Mouse (Mus musculus) adrenal gland, postnatal 36 days (tissue): ENCODE results near the gene Myom3. TPM values are rescaled to one million over a fixed set of nuclear protein-coding genes. Genes with fewer than 3 reads are reported as not detected.
"Not testable (repeated sequence)": the region's sequence is repeated elsewhere in the genome, so short reads cannot be mapped to it uniquely, and the experiment has no call there.

ENCODE experiments used
- DNase-seq, 2 experiments: peaks; one replicate each; pipeline ENCODE4 v3.0.0; 2021; ENCODE audit warnings: mixed read lengths in 1 of 2
- long read RNA-seq, 2 experiments: library from polyadenylated mRNA; stranded (forward); transcript quantifications; one replicate each; pipeline ENCODE4 v2.0.0; 2021; ENCODE audit warnings: borderline sequencing depth in 2 of 2
- total RNA-seq, 2 experiments: library from RNA; stranded (reverse); gene quantifications; 2 replicates each; pipeline ENCODE4 v1.2.3; 2021

The Myom3 gene
- total RNA-seq: under 1 TPM; 0.16 to 0.33 TPM
- long read RNA-seq, experiment 1, partial matches to known transcripts: 0 of 1 reads
- long read RNA-seq, experiment 1, other reads (novel, unspliced or antisense): 0 of 1 reads
- long read RNA-seq, experiment 2: 0 reads

GRCm38 (mm10) chr4:135759356-135759976 is at the start of gene Myom3:
Gene Myom3 (plus strand): TSS chr4:135759715.
- no peak for DNase-seq

DNA sequence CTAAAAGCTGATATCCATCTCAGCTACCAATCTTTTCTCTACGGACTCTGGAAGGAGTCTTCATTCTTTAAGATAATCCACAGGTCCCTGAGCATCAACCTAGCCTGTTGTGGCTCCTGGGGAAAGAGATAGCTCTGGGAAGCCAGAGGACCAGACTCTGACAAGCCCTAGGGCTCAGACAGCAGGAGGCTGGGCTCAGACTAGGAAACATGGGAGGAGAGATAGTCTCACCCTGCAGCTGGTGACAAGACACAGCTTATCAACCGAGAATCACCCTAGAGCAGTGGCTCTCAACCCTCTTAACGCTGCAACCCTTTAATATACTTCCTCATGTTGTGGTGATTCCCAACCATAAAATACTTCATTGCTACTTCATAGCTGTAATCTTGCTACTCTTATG is 49.1 kb upstream of the Myom3 start:
- no peak for DNase-seq

GRCm38 (mm10) chr4:135714776-135715175 is 44.7 kb upstream of the Myom3 start:
- DNase-seq: peak; percentile 51 to 57

DNA sequence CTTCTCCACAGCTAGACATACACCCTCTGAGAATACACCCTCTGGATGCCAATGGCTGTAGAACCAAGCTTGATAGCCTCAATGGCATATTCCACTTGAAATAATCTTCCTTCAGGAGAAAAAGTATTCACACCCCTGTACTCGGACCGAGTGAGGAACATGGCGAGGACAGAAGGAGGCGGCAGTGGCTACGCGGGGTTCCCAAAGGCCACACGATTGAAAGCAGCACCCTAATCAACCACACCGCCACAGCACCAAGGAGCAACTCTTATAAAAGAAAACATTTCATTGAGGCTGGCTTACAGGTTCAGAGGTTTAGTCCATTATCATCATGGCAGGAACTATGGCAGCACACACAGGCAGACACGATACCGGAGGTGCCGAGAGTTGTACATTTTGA is 43.1 kb upstream of the Myom3 start:
- not testable (repeated sequence) for DNase-seq

- no peak for DNase-seq
Measured at GRCm38 (mm10) chr4:135722540-135723290, 36.8 kb upstream of the Myom3 start.

DNA sequence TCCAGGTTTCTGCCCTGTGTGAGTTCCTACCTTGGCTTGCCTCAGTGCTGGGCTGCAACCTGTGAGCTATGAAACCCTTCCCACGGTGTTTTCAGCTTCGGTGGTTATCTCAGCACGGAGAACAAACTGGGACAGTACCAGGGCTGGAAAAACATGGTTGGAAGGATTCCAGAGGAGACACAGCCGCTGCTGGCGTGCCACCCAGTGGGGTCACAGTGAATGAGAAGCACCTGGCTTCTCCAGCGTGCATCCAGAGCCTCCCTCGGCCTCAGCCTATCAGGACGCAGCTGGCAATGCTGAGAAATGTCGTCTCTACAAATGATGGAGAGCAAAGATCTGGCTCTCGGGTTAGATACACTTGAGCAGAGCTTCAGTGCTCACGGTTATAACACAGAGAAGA is 33.1 kb upstream of the Myom3 start:
- no peak for DNase-seq

DNA sequence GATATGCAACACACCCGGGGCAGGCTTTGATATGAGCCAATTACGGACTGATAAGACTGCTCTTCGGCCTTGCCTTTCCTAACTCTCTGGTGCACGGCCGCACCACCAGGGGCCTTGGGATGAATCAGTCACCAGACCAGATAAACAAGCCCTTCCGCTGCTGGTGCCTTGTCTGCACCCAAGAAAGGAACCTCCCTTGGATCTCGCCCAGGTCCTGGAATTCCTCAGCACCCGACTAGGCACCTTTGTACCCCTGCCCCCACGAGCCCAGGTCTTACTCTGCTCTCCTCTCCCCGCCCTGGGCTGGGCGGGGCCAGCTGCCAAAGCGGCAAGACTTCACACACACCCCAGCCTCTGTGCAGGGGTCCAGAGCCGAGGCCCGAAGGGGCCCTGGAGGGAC is 31.7 kb upstream of the Myom3 start, which contains the start of gene Il22ra1:
Gene Il22ra1, plus strand, starts transcription at position 356 of the 400 bp plus-strand sequence.
- peak; percentile 71 to 76 for DNase-seq

DNA sequence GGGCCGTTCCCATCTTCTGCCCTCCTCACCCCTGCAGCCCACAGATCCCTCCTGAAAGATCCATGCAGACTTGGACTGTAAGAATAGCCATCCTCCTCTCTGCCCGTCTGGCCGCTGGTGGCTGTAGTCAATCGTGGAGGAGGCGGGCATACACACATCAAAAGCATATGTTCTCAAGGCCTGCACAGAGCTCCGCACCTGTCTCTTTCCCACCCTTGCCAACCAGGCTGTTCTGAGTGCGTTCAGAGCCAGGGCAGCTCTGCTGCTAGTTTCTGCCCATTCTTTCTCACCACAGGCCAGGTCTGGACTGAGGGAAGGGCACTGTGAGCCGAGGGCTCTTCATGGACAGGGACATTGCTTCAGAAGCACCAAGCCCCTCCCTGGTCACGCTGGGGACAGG is 29.3 kb upstream of the Myom3 start:
- no peak for DNase-seq

GRCm38 (mm10) chr4:135730951-135731350 is 28.6 kb upstream of the Myom3 start:
- DNase-seq: no peak

- DNase-seq: no peak
Measured at GRCm38 (mm10) chr4:135733901-135734300, 25.6 kb upstream of the Myom3 start.

GRCm38 (mm10) chr4:135736903-135737302 is 22.6 kb upstream of the Myom3 start:
- no peak for DNase-seq

DNA sequence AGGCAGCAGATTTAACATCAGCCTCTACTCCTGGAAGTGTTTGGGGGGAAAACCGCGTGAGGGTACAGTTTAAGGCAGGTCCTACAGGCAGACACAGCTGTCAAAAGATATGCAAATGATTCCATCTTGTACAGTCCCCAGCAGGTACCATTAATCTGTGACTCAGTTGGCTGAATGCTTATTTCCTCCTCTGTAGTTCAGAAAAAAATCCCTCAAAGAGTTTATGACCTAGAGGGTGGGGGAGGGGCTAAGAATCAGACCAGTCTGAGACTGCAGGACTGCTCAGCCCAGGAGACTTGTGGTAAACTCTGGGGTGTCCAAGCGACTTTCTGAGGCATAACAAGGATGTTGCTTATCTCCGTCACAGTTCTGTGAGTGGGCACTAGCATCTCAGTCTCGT is 21.3 kb upstream of the Myom3 start:
- no peak for DNase-seq

DNA sequence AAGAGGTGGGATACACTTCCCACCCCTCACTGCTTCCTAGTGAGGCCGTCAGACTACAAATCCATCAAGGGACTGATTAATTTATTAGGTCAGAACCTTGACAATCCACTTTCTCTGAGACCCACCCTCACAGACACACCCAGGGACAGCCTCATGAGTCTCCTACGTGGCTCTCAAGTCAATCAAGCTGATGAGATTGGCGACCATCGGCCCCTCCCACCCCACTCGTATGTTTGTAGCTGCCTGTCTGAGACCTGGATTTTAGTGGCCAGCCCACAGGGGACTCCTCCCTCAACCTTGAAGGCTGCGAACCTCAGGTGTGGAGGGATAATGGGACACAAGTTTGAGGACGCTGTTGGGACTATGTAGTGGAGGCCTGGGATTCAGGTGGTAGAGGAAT is 20.4 kb upstream of the Myom3 start:
- DNase-seq: no peak

- DNase-seq: no peak
Measured at GRCm38 (mm10) chr4:135739672-135740071, 19.8 kb upstream of the Myom3 start.

GRCm38 (mm10) chr4:135743520-135743919 is 16.0 kb upstream of the Myom3 start:
- DNase-seq: no peak

- DNase-seq: no peak
Measured at GRCm38 (mm10) chr4:135744726-135745448, 14.6 kb upstream of the Myom3 start.

DNA sequence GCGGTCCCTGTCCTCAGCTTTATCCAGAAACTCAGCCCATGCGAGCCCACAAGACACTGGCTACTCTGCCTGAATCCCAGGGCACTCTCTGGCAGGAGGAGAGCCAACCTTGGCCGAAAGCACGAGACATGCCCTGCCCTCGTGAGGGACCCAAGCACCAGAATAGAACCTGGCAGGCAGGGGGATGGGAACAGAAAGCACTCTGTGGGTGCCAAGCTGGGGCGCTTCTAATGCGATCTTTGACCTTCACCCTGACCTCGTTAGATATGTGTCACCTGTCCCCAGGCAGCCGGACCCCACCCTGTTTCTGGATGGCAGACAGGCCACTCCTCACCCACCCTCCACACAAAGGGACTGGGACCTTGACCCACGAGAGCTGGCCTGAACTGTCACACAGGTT is 13.9 kb upstream of the Myom3 start:
- peak in 1 of 2 experiments; percentile 34 for DNase-seq

- no peak for DNase-seq
Measured at GRCm38 (mm10) chr4:135750896-135751295, 8.6 kb upstream of the Myom3 start.

DNA sequence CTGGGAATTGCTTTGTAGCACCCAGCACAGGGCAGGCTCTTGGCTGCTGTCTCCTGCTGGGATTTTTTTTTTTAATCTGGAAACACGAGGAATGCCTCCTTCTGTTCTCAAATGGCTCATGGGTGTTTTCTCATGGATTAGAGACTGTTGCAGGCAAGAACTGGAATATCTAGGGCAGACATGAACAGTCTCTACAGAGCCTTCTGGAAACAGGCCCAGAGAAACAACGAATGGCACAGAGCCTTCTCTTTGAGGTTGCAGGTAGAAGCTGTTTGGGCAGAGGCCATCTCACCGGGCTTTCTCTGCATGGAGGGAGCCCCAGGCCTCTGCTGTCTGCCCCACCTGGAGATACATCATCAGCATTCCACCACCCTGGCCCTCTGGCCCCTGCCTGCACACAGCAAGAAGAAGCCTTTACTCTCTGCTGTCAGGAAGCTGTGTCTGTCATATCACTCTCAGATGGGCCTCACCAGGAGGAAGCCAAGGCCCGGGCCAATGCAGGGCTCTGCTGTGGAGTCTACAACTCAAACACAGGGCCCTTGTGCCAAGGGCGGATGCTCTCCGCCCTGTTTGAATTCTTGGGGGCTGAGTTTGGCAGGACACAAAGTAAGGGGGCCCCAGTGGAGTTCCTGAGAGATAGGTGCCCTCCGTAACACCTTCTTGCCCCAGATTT is 7.3 kb upstream of the Myom3 start:
- DNase-seq: no peak

DNA sequence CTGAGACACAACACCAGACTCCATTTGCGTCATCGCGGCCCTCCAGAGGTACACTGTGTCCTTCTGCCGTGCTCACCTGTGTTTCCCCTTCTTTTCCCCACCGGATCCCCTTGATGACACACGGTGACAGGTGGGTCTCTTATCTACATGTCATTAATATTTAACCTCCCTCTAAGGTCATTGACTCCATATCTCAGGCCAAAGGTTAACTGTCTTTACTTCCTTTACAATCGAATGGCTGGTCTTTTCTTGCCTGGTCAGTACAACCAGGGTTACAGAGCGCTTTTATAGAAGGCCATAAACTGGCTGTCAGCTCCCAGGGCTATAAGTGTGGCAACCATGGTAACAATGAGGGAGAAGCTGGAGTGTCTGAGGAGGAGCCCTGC is 6.7 kb upstream of the Myom3 start:
- DNase-seq: no peak

GRCm38 (mm10) chr4:135758331-135758730 is 1.2 kb upstream of the Myom3 start:
- no peak for DNase-seq

- peak in 1 of 2 experiments; percentile 19 for DNase-seq
Measured at GRCm38 (mm10) chr4:135758825-135759224, 690 bp upstream of the Myom3 start.
